Mouse (Mus musculus) MEL-GATA-1-ER (cell line): ENCODE results near the gene Acap1.

ENCODE experiments used
- DNase-seq: peaks from one replicate; pipeline ENCODE4 v3.0.0-alpha.2; 2012; ENCODE audit warnings: low read depth; ENCODE audit errors: extremely low read depth

Gene Acap1

GRCm38 (mm10) chr11:69837952-69838713 lies 57.2 kb downstream of the Acap1 start, which contains the start of gene Tmem256:
TSS of gene Tmem256 (plus strand) at chr11:69838514.
- DNase-seq: peak; percentile 98

GRCm38 (mm10) chr11:69837604-69837951 lies 57.8 kb downstream of the Acap1 start, which contains the start of gene Nlgn2:
TSS of gene Nlgn2 (minus strand) at chr11:69837784.
- DNase-seq: no peak

GRCm38 (mm10) chr11:69836703-69837576 lies 58.4 kb downstream of the Acap1 start:
- DNase-seq: no peak

- DNase-seq: no peak
Measured at GRCm38 (mm10) chr11:69835966-69836335, 59.4 kb downstream of the Acap1 start.

- DNase-seq: no peak
Measured at GRCm38 (mm10) chr11:69835326-69835965, 59.9 kb downstream of the Acap1 start.

GRCm38 (mm10) chr11:69834001-69834549 lies 61.3 kb downstream of the Acap1 start:
- DNase-seq: peak; percentile 29

- DNase-seq: peak; percentile 51
Measured at GRCm38 (mm10) chr11:69833554-69833953, 61.8 kb downstream of the Acap1 start.
